Mouse (Mus musculus) layer of hippocampus, postnatal 36 days (tissue): ENCODE data around the gene Dcaf8. TPM values are rescaled to one million over a fixed set of nuclear protein-coding genes. Genes with fewer than 3 reads are reported as not detected.
A peak's percentile ranks its signal among the peaks of the same experiment; 100 is the strongest.

Source experiments
- DNase-seq, 2 experiments: peaks; one replicate each; pipeline ENCODE4 v3.0.0; 2022
- total RNA-seq, 2 experiments: library from RNA; stranded (reverse); gene quantifications; 2 replicates each; pipeline ENCODE4 v1.2.3; 2021

The Dcaf8 gene
- total RNA-seq = 100 to 1,000 TPM; 103 to 105 TPM

DNA sequence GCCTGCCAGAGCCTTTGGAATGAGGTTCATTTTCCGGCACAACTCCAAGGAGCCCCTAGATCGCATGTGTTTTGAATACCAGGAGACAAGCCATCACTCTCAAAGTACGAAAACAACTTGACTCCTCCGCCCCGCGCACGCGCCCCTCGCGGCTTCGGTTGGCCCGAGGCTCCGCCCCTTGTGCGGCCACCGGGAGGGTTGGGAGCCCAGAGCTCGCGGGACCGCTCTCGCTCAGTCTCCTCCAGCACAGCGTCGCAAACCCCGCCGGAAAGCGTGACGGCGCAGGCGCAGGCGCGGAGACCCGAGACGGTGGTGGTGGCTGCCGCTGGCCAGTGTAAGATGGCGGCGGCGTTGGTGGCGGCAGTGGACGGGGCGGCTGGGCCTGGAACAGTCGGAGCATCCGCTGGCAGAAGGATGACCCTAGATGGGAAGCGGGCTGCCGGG is at the start of gene Dcaf8:
Dcaf8 (plus strand) TSS at position 250 of the 444 bp plus-strand sequence.
- DNase-seq = peak; percentile 98

DNA sequence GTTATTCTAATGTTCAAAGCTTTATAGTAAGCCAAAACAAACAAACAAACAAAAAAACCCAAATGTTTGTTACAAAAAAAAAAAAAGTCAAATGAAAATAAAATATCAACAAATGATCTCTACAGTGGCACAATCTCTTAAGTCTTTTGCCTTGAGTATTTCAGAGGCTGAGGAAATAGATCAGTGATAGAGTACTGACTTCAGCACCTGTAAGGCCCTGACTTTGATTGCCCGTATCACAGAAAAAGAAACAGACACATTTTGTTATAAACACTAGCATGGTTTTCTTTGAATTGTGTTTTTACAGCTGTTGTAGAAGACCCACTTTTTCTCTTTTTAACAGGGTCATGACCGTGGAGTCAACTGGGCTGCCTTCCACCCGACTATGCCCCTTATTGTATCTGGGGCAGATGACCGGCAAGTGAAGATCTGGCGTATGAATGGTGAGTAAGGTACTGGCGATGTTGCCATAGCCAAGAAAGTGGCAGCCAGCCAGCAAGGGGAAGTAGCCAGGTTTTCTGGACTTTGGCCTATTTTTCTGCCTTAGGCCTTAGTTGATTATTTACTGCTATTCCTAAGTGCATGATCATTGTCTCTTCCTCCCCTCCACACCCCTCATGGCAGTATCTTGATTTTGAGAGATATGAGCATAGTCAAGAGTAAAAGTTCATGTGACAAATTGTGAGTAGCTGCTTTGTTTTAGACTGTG is 48.4 kb upstream of the Dcaf8 start:
- DNase-seq = no peak

DNA sequence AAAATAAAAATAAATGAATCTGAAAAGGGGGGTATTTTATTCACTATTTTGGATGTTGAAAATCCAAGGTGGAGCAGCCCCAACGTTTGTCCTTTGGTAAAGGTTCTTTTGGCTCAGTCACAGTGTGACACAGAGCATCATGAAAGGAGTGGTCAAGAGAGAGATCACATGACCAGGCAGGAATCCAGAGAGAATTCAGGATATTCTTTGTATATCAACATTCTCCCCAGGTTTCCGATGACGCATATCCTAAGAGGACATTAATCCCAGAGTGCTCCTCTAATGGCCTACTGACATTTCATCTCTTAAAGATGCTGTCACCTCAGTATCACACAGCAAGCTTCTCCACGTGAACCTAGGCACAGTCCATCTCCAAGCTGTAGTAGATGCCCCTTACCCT is 44.3 kb upstream of the Dcaf8 start:
- no peak for DNase-seq

DNA sequence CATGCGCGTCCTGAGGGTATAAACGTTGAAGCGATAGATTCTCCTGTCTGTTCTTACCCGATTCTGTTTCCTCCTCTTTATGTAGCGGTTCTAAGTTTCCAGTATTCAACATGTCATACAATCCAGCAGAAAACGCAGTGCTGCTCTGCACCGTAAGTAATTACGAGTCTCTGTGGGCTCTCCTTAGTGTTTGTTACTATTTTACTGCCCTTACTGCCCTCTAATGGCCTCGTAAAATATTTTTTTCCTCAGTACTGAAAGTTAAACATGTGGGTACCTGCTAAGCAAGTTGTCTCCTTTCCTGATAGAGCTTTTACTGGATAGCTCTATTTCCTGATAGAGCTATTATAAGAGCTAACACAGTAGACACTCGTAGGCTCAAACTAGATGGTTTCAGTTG is 42.8 kb upstream of the Dcaf8 start:
- DNase-seq = no peak

DNA sequence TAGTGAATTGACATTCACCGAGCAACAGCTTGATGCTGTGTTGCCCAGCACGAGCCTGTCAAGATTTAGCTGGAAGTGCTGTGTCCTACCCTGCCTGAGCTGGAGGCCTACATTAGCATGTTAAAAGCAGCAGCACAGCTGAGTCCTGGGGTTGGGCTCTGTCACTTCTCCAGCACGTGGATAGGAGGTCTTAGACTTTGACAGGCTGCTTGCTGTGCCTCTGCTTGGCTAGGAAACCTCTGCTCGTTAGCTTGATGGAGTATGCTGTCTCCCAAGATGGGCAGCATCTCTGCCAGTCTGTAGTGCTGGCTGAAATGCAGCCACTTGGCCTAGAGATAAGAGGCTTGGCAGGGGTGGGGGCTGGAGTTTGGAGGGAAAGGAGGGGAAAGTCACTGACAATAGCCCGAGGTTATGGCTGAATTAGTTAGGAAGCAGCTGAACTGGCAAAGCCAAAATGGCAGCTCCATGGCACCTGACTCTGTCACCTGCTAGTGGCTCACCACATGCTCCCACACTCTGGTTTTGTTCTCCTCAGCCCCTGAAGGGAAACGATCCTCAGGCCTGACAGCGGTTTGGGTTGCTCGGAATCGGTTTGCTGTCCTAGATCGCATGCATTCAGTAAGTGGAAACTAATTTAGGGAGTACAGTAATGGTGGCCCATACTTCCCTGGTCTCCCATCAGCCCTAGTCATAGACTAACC is 40.0 kb upstream of the Dcaf8 start:
- no peak for DNase-seq

DNA sequence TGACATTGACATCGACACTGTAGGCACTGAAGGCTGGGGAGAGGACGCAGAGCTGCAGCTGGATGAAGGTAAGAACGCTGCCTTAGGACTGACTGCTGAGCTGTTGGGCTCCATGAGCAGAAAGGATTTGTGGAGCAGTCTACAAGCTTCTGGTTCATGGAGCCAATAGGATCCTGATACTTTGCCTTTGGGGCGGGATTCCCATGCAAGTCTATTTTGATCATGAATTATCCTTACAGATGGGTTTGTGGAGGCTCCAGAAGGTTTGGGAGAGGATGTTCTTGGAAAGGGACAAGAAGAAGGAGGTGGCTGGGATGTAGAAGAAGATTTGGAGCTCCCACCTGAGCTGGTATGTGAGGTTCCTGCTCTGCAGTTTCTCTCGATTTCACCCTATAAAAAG is 30.9 kb upstream of the Dcaf8 start:
- no peak for DNase-seq

DNA sequence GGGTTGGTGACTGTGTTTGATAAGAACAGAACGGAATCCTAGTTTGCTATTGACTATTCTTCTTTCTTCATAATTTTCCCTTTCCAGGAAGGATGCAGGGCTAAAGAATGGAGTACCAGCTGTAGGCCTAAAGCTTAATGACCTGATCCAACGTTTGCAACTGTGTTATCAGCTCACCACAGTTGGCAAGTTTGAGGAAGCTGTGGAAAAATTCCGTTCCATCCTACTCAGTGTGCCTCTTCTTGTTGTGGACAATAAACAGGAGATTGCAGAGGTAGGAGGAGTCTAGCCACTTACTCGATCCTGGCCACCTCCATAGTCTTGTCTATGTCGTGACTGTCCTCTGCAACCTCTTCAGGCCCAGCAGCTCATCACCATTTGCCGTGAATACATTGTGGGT is 28.8 kb upstream of the Dcaf8 start:
- DNase-seq = no peak

DNA sequence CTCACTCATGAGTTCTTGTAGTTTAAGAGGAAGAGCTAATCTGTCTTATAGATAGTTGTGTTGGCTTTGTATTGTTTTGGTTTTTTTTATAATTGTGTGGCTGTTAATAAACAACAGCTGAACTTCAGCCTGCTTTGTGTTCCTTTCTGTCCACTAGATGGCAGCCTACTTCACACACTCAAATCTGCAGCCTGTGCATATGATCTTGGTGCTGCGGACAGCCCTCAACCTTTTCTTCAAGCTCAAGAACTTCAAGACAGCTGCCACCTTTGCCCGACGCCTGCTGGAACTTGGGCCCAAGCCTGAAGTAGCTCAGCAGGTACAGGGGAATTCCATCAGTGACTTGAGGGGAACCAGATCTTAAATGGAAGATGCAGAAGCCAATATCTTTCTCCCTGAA is 28.2 kb upstream of the Dcaf8 start:
- no peak for DNase-seq

DNA sequence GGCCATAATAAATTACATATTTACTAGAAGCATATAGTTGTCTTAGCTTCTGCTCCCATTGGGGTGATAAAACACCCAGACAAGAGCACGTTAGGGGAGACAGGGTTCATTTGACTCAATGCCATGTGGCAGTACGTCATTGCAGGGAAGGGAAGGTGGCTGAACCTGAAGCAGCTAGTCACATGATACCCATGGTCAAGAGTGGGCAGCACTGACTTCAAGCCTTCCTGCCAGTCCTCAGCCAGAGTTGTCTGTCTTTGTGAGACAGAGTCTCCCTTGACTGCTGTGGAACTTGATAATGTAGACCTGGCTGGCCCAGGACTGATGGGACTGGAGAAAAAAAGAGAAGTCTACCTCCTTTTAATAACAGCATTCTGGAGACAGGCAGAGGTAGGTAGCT is 25.2 kb upstream of the Dcaf8 start:
- no peak for DNase-seq

DNA sequence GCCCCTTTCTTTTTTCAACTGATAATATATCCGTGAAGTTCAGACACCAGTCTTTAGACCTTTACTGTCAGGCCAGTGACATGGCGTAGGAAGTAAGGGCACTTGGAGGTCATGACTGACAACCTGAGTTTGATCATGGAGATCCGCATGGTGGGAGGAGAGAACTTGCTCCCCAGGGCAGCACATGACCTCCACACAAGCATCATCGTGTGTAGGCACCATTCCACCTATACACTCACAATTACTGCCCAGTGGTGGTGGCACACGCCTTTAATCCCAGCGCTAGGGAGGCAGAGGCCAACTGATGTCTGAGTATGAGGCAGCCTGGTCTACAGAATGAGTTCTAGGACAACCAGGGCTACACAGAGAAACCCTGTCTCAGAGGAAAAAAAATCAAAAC is 23.3 kb upstream of the Dcaf8 start:
- no peak for DNase-seq

DNA sequence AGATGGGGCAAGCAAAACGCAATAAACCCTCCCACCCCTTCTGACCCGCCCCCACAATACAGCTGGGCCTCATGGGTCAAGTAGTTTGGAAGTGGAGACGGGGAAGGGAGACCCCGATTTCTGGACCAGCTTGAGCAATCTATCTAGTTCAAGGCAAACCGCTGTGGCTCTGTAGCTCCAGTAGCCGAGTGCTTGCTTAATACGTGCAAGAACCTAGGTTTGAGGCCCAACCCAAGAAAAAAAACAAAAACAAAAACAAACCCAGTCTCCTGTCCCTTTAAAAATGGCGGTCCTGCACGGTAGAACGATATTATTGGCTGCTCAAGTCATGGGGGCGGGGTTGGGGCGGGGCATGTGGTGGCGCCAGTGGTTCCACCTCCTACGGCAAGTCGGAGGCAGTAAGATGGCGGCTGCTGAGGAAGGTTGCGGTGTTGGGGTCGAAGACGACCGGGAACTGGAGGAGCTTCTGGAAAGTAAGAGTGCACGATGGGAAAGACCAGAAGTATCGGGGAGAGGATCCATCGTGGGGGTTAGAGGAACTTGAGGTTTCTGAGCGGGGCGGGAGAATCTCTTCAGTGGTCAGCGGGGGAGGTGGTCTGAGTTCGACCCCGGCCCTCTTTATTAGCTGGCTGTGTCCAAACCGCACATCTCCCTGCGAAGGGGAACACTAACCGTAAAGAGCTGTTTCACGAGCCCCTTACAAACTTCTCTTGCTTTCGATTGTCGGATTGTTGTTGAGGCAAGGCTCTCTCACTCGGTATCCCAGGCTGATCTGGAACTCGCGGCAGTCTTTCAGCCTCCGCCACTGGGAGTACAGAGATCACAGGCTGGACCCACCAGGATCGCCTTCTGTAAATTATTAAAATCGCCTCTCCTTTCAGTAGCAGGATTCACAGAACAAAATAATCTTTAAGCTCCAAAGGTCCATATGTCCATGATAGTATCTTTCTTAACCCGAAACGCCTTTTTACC is 21.2 kb upstream of the Dcaf8 start, which contains the start of gene Pex19:
Pex19 (plus strand) TSS at position 380 of the 972 bp plus-strand sequence.
- peak; percentile 72 to 81 for DNase-seq

DNA sequence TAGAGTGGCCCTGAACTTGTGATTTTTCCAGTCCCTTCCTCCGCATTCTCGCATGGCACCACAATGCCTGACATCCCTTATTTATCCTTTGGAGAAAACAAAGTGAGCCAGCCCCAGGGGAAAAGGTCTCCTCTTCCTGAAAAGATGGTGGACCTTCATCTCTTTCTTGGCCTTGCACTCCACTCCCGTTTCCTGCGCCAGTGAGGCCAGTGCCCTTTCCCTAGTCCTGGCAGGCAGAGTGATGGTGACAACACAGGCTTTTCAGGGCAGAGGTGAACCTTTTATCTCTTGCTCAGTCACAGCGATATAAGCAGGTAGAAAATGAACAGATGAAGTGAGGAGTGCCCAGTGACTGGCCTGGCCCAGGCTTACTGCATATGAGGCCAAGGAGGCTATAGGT is 20.4 kb upstream of the Dcaf8 start:
- DNase-seq = no peak

DNA sequence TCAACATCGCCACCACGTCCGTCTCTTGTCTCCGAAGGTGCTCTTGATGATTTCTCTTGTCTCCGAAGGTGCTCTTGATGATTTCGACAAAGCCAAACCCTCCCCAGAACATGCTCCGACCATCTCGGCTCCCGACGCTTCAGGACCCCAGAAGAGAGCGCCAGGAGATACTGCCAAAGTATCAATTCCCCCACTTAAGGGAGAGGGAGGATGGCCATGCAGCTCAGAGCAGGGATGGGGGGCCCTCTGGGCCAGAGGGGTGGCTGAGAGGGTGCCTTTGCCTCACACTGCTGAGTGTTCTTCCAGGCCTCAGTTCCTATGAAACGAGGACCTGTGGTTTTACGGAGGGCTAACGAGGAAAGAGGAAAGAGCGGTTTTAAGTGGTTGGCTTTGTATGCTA is 19.3 kb upstream of the Dcaf8 start:
- DNase-seq = no peak

DNA sequence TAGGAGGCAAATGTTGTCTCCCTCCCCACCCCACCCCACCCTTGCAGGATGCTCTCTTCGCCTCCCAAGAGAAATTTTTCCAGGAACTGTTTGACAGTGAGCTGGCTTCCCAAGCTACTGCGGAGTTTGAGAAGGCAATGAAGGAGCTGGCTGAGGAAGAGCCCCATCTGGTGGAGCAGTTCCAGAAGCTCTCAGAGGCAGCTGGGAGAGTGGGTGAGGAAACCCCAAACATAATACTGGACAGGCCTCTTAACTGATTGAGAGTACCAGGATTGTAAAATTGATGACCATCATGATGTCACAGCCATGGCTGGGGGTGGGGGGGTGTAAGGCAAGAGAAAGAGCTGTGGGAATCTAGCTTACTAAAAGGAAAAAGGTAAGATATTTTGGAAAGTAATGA is 18.8 kb upstream of the Dcaf8 start:
- DNase-seq = no peak

DNA sequence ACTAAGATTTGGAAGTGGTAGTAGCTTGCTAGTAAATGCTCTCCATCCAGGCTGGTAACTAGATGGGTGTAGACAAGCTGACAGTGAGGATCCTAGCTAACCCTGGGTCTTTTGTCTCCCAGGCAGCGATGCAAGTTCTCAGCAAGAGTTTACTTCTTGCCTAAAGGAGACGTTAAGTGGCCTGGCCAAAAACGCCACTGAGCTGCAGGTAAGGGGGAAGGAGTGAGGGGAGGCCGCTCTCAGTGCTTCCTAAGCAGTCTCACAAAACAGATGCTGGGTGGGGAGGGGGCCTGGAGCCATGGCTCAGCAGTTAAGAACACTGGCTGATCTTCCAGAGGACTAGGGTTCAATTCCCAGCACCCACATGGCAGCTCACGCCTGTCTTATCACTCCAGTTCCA is 18.1 kb upstream of the Dcaf8 start:
- DNase-seq = no peak

DNA sequence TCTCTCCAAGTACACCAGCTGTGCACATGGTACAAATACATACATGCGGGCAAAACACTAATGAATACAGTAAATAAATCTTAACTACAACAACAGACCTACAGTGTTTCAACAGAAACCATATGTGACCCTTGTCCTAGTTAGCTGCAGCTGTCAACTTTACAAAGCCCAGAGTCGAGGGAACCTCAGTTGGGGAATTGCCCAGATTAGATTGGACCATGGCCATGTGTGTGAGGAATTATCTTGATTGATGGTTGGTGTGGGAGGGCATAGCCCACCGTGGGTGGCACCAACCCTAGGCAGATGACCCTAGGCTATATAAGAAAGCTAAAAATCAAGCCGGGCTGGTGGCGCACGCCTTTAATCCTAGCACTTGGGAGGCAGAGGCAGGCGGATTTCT is 15.6 kb upstream of the Dcaf8 start:
- DNase-seq = no peak

DNA sequence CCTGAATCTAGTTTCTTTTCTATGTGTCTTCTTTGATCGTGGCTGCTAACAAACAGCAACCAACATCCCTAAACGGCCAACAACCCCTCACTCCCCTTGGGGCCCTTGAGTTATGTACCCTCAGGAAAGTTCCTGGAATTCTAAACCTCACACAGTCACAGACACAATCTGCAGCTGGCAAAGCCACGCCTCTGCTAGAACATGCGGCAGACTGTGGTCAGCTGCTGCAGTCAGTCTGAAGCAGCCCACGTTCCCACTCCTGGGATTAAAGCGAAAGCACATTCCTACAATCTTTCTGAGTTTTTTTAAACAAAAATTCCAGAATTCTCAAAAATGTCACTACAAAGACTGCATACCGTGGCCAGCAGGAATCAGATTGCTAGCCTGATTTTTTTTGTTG is 14.3 kb upstream of the Dcaf8 start:
- no peak for DNase-seq

DNA sequence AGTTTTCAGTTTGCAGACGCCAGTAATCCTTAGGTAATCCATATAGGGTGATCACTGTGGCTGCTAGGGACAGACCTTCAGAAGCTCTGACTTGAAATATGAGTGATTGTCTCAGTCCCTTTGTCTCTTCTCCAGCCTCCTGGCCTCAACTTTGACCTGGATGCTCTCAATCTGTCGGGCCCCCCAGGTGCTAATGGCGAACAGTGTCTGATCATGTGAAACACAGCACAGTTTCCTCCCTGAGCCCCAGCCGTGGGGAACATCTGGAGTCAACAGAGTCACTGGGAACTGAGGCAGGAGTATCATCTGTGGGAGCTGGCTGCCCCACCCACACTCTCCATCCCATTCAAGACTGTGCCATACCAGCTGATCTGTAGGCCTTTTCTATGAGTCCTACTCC is 13.8 kb upstream of the Dcaf8 start:
- no peak for DNase-seq

DNA sequence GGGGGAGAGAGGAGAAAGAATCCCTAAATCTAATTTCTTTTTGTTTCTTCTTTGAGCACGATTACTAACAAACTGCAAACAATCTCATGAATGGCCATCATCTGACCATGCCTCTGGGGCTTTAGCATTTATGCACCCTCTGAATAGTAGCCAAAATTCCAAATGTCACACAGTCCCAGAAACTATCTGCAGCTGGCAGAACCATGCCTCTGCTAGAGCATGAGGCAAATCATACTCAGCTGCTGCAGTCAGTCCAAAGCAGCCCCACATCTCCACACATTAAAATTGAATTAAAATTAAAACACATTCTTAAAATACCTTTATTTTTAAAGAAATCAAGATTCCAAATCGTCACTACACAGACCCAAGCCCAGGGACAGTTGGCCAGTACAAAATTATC is 7.7 kb upstream of the Dcaf8 start:
- DNase-seq = no peak

DNA sequence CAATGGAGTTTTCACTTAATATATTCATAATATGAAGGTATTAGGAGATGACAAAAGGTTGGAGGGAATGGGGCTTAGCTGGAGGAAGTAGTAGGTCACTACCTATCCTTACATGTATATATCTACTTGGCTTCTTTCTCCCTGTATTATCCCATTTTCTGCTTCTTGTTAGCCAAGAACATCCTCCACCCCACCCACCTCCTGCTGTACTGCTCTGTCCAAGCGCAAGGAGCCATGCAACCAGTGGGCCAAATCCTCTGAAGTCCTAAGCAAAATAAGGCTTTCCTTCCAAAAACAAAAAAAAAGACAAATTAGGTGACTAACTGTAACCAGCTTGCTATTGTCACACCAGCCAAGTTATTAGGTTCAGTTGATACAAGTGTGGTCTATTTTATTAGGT is 7.1 kb upstream of the Dcaf8 start:
- no peak for DNase-seq

DNA sequence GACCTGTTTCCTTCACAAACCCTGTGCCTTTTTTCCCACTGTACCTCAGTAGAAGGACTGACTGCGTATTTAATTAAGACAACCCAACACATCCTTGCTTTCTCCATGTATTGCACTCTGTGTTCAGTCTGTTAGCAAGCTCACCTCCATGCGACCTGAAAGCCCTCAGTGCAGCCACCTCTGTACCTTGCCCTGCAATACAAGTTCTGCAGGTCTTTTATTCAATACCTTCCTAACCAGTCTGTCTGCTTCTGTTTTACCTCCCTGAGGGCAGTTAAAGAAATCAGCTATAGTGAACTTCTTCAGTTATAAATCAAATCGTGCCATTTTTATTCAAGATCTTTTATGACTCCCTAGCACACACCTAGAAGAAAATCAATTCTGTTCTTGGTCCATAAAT is 6.4 kb upstream of the Dcaf8 start:
- no peak for DNase-seq

DNA sequence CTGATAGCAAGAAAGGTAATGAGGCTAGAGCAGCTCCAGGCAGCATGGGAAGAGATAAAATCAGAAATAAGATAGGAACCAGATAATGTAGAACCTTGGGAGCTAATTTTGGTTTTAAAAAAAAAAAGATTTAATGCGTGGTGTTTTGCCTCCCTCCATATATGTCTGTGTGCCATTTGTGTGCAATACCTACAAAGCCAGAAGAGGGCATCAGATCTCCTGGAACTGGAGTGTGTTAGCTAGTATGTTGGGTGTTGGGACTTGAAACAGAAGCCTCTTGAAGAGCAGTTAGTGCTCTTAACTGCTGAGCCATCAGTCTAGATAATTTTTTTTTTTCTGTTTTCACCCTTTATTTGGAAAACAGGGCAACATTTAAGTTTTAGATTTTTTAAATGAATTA is 4.3 kb upstream of the Dcaf8 start:
- DNase-seq = peak in 1 of 2 experiments; percentile 39
